Mouse (Mus musculus): ENCODE data around the gene Cobl.

GRCm38 (mm10) chr11:12458392-12458791 is 6.4 kb downstream of the Cobl start:
- TF ChIP-seq EP300 (IDR thresholded peaks at IDR 0.05; ENCODE audit: low read depth) (no peak), CTCF (IDR thresholded peaks at IDR 0.05; ENCODE audit: low read depth) (no peak)
